Mouse (Mus musculus) B cell, adult (primary cell): ENCODE results near the gene Ghrh. TPM values are rescaled to one million over a fixed set of nuclear protein-coding genes. Genes with fewer than 3 reads are reported as not detected.

Experiments
- total RNA-seq: library from RNA; stranded (reverse); gene quantifications from 4 replicates; pipeline ENCODE4 v1.2.4, GENCODE M21; 2023; ENCODE audit not compliant: inconsistent age

The Ghrh gene
- total RNA-seq = not detected in 4 replicates

GRCm38 (mm10) chr2:157347361-157348159, at the start of gene Ghrh:
Gene Ghrh (minus strand): TSS chr2:157347506.

GRCm38 (mm10) chr2:157367184-157367893, 20.0 kb upstream of the Ghrh start, which contains the start of gene Manbal:
Gene Manbal (plus strand): TSS chr2:157367594.

Other genes starting within 250 kb of the Ghrh start
- 476 to 530 TPM (median 508 TPM) in 4 replicates for gene Samhd1, start 212.2 kb downstream of the Ghrh start, total RNA-seq
- 16.1 to 21.2 TPM (median 18.4 TPM) in 4 replicates for gene Rbl1, start 143.0 kb downstream of the Ghrh start, total RNA-seq
- gene Rpn2, start 68.5 kb downstream of the Ghrh start, total RNA-seq = 109 to 123 TPM (median 112 TPM) in 4 replicates
- 0.30 to 0.74 TPM (median 0.50 TPM) in 4 replicates for gene Mroh8, start 68.0 kb downstream of the Ghrh start, total RNA-seq
- 16.8 to 22.1 TPM (median 21.1 TPM) in 4 replicates for gene Manbal, start 20.1 kb upstream of the Ghrh start, total RNA-seq
- gene Src, start 70.9 kb upstream of the Ghrh start, total RNA-seq = 1.5 to 2.1 TPM (median 1.8 TPM) in 4 replicates
- gene Nnat, start 212.6 kb upstream of the Ghrh start, total RNA-seq = not detected in 4 replicates
- gene Blcap, start 223.8 kb upstream of the Ghrh start, total RNA-seq = 25.8 to 31.4 TPM (median 29.7 TPM) in 4 replicates